Mouse (Mus musculus) limb, embryonic 11.5 days (tissue): ENCODE results near the gene Dusp5. TPM values are rescaled to one million over a fixed set of nuclear protein-coding genes. Genes with fewer than 3 reads are reported as not detected.

ENCODE experiments used
- ATAC-seq: fragments of 200-750 bp; cut with Nextera tagmentation; 2 replicates; pipeline ENCODE4 v1.8.0; 2017; ENCODE audit warnings: low read depth; ENCODE audit not compliant: insufficient number of reproducible peaks, low FRiP score, low TSS enrichment
- DNase-seq: peaks from one replicate; pipeline ENCODE4 v3.0.0-alpha.2; 2015; ENCODE audit warnings: low spot score
- H3K27ac ChIP-seq: fragments of 300-500 bp; sonication (generic); replicated peaks from 2 replicates; pipeline ENCODE4 v1.5.1; 2014; ENCODE audit warnings: low read depth, mild to moderate bottlenecking, low read length
- H3K27me3 ChIP-seq: fragments of 300-500 bp; sonication (generic); 2 replicates; pipeline ENCODE4 v1.6.1; 2014; ENCODE audit warnings: mild to moderate bottlenecking, low read length, mixed read lengths; ENCODE audit not compliant: control insufficient read depth, insufficient read depth
- H3K36me3 ChIP-seq: fragments of 300-500 bp; sonication (generic); 2 replicates; pipeline ENCODE4 v1.6.1; 2014; ENCODE audit warnings: mild to moderate bottlenecking, low read length, moderate library complexity, mixed read lengths; ENCODE audit not compliant: control insufficient read depth, insufficient read depth
- H3K4me1 ChIP-seq: fragments of 300-500 bp; sonication (generic); 2 replicates; pipeline ENCODE4 v1.6.1; 2014; ENCODE audit warnings: low read length, mixed read lengths; ENCODE audit not compliant: control insufficient read depth, insufficient read depth
- H3K4me2 ChIP-seq: fragments of 300-500 bp; sonication (generic); 2 replicates; pipeline ENCODE4 v1.6.1; 2014; ENCODE audit warnings: low read depth, mild to moderate bottlenecking, moderate library complexity; ENCODE audit not compliant: severe bottlenecking
- H3K4me3 ChIP-seq: fragments of 300-500 bp; sonication (generic); 2 replicates; pipeline ENCODE4 v1.5.1; 2014; ENCODE audit warnings: low read depth, low read length
- H3K9ac ChIP-seq: fragments of 300-500 bp; sonication (generic); 2 replicates; pipeline ENCODE4 v1.6.1; 2014; ENCODE audit warnings: mild to moderate bottlenecking, low read length
- H3K9me3 ChIP-seq: fragments of 300-500 bp; sonication (generic); 2 replicates; pipeline ENCODE4 v1.6.1; 2016; ENCODE audit warnings: low read length; ENCODE audit not compliant: control insufficient read depth
- WGBS: fragments of 180-500 bp; shearing (Covaris S2); extraction: QIAGEN DNeasy Blood & Tissue Kit; methylation state at CpG from one replicate; pipeline ENCODE4 v1.1.7; 2014; 5-methylcytosine and 5-hydroxymethylcytosine counted together
- polyA plus RNA-seq: library from polyadenylated mRNA; unstranded; fragments of >200 nt; fragmentation: Nextera tagmentation; extraction: Ambion mirVana; gene quantifications from 2 replicates; pipeline ENCODE4 v1.2.1, GENCODE M21; 2014

The Dusp5 gene
- polyA plus RNA-seq, 1 experiment from 2014 or later = 3.5 TPM

DNA sequence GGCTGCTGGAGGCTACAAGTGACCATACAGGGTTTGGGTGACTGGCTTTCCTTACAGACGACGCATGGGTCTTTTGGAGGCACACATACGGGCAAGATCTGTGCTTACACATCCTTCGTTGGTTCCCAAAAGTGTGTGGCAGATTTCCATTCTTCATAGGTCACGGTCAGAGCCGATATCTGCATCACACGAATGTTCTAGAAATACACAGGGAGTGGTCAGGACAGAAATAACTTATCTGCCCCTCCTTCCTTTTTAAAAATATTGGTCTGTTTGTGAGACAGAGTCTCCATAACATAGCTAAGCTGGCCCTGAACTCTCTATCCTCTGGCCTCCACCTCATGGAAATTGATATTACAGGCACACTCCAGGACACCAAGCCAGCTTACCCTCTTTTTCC lies 24.7 kb upstream of the Dusp5 start:
- H3K4me1 ChIP-seq = no peaks in the 10 kb centered on the region
- no peak overlapping the region for H3K4me3 ChIP-seq
- DNase-seq (no peak), ATAC-seq (no peak)
- no peak overlapping the region for H3K9ac ChIP-seq
- H3K9me3 ChIP-seq = no peaks in the 10 kb centered on the region
- WGBS = 87% methylated on average over 7 of the region's 7 CpGs
- no peaks in the 10 kb centered on the region for H3K27me3 ChIP-seq
- H3K36me3 ChIP-seq = no peaks in the 10 kb centered on the region
- no peak overlapping the region for H3K4me2 ChIP-seq
- no peak overlapping the region for H3K27ac ChIP-seq

GRCm38 (mm10) chr19:53505728-53506127 lies 23.2 kb upstream of the Dusp5 start:
- H3K9ac ChIP-seq = no peak overlapping the region
- H3K27ac ChIP-seq = no peak overlapping the region
- no peaks in the 10 kb centered on the region for H3K36me3 ChIP-seq
- no peaks in the 10 kb centered on the region for H3K27me3 ChIP-seq
- H3K4me1 ChIP-seq = no peaks in the 10 kb centered on the region
- H3K4me2 ChIP-seq = no peak overlapping the region
- no peak for DNase-seq
- ATAC-seq = no peak
- H3K4me3 ChIP-seq = no peak overlapping the region
- no peaks in the 10 kb centered on the region for H3K9me3 ChIP-seq
- 81% methylated on average over 10 of the region's 10 CpGs for WGBS

DNA sequence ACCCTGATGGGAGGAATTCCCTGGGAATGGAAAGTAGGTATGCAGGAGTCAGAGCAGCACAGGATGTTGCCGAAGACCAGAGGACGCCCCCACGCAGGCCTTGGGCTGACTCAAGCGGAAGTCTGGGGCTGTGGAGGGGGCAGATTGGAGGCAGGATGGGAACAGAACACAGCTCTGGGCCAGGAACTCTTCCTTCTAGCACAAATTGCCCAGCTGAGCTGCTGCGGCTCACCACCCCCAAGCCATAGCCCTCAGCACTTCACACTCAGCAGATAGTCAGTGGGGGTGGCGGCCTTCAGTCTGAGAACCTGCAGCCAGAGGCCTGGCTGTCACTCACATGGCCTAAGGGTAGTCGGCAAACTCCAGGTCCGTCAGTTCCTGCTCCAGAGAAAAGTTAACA lies 21.4 kb upstream of the Dusp5 start:
- ATAC-seq (no peak), DNase-seq (no peak)
- no peak overlapping the region for H3K4me2 ChIP-seq
- no peak overlapping the region for H3K9ac ChIP-seq
- H3K27me3 ChIP-seq = no peaks in the 10 kb centered on the region
- 45% methylated on average over 8 of the region's 8 CpGs for WGBS
- no peaks in the 10 kb centered on the region for H3K9me3 ChIP-seq
- no peaks in the 10 kb centered on the region for H3K36me3 ChIP-seq
- H3K4me3 ChIP-seq = no peak overlapping the region
- peaks cover 5% of the 10 kb centered on the region for H3K4me1 ChIP-seq
- H3K27ac ChIP-seq = no peak overlapping the region

DNA sequence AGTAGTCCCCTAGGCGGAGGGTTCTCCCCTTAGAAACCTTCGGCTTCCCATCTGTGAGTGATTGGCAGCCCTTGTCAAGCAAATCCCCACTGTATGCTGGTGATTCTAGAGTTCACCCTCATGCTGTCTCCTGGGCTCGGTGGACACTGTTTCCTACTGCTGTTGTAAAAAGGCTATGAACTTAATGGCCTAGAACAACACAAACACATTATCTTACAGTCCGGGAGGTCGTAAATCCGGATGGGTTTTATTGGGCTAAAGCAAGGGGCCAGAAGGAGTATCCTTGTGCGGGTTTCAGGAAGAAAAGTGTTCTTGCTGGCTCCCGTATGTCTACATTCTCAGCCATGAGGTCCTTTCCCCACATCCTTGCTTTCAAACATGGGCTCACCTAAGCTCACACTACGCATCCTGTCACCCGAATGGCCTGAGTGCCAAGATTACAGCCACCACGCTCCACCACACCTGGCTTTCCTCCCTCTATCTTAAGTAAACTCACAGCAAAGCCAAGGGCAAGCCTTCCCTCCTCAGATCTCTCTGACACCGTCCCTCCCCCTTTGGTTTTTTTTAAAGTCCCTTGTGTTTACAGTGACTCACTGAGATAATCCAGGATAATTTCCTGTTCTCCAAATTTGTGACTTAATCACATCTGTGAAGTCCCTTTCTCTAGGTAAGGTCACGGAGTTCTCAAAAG lies 17.5 kb upstream of the Dusp5 start:
- WGBS = 25% methylated on average over 13 of the region's 13 CpGs

DNA sequence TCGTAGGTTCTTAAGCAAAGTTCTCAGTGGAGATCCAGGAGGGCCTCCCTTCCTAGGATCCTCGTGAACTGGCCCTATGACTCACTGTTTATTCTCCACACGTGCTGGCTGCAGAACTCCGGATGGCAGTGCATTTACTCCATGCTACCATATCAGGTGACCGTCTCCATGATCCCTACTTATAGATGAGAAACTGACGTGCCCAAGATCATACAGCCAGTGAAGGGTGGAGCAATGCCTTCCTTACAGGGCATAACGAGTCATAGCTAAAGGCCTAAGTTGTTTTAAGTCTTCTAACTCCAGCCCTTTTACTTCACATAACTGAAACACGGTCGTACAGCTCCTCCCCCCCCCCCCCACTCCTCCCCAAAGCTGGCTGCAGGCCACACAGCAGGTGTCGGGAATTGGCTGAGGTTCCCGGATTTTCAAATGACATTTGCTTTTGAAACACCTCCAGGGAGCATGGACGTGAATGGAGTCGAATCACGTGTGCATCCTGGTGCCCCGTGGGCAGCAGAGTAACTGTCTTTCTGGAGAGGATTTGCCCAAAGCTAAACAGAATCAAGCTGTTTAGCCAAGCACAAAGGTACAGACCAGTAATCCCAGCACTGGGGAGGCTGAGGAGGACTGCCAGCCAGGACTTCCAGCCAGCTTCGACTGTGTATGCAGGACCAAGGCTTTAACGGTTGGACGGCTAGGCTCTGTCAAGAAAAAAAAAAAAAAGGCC lies 11.4 kb upstream of the Dusp5 start:
- no peaks in the 10 kb centered on the region for H3K36me3 ChIP-seq
- H3K4me3 ChIP-seq = no peak overlapping the region
- 54% methylated on average over 18 of the region's 18 CpGs for WGBS
- no peak overlapping the region for H3K9ac ChIP-seq
- no peaks in the 10 kb centered on the region for H3K4me1 ChIP-seq
- DNase-seq (no peak), ATAC-seq (no peak)
- H3K4me2 ChIP-seq = no peak overlapping the region
- H3K27ac ChIP-seq = no peak overlapping the region
- no peaks in the 10 kb centered on the region for H3K9me3 ChIP-seq
- no peaks in the 10 kb centered on the region for H3K27me3 ChIP-seq

More for the DNA sequence above, 17.5 kb upstream of the Dusp5 start:
- no peak overlapping the region for H3K27ac ChIP-seq
- no peak for DNase-seq
- H3K27me3 ChIP-seq = no peaks in the 10 kb centered on the region
- no peak overlapping the region for H3K9ac ChIP-seq
- H3K9me3 ChIP-seq = no peaks in the 10 kb centered on the region
- H3K36me3 ChIP-seq = no peaks in the 10 kb centered on the region
- no peak for ATAC-seq
- peaks cover 5% of the 10 kb centered on the region for H3K4me1 ChIP-seq
- no peak overlapping the region for H3K4me2 ChIP-seq
- H3K4me3 ChIP-seq = no peak overlapping the region

DNA sequence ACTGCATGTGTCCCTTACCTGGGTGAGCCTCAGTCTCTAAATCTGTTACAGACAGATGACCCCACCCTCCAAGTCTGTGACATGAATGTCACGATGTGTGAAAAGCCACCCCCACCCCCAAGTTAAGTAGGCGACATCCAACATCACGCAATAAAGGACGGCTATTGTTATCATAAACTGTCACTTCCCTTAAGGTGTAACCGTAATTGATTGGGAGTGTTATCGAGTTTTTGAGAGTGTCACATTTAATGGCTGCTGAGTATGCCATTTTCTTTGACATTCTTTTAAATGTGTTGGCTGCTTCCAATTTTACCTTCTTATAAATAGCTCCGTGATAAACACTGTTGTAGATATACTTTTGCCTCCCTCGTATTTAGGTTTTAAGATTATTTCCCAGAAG lies 9.4 kb upstream of the Dusp5 start:
- Histone ChIP-seq H3K4me1 (no peaks in the 10 kb centered on the region), H3K4me2 (no peak overlapping the region), H3K4me3 (no peak overlapping the region), H3K27me3 (no peaks in the 10 kb centered on the region), H3K9ac (no peak overlapping the region), H3K36me3 (no peaks in the 10 kb centered on the region), H3K27ac (no peak overlapping the region), H3K9me3 (no peaks in the 10 kb centered on the region)
- ATAC-seq (no peak), DNase-seq (no peak)
- 87% methylated on average over 8 of the region's 8 CpGs for WGBS

- Histone ChIP-seq H3K4me1 (no peaks in the 10 kb centered on the region), H3K27ac (no peak overlapping the region), H3K4me2 (no peak overlapping the region), H3K4me3 (no peak overlapping the region), H3K9me3 (no peaks in the 10 kb centered on the region), H3K36me3 (no peaks in the 10 kb centered on the region), H3K9ac (no peak overlapping the region), H3K27me3 (no peaks in the 10 kb centered on the region)
- ATAC-seq (no peak), DNase-seq (no peak)
- 86% methylated on average over 10 of the region's 10 CpGs for WGBS
Observed at GRCm38 (mm10) chr19:53519981-53520380, 8.9 kb upstream of the Dusp5 start.

GRCm38 (mm10) chr19:53521137-53521795 lies 7.6 kb upstream of the Dusp5 start:
- no peak overlapping the region for H3K4me3 ChIP-seq
- no peak for ATAC-seq
- no peak overlapping the region for H3K4me2 ChIP-seq
- no peak overlapping the region for H3K27ac ChIP-seq
- H3K4me1 ChIP-seq = no peaks in the 10 kb centered on the region
- no peaks in the 10 kb centered on the region for H3K36me3 ChIP-seq
- no peaks in the 10 kb centered on the region for H3K9me3 ChIP-seq
- WGBS = 48% methylated on average over 11 of the region's 11 CpGs
- no peaks in the 10 kb centered on the region for H3K27me3 ChIP-seq
- no peak overlapping the region for H3K9ac ChIP-seq
- DNase-seq = no peak
